Mouse (Mus musculus): ENCODE data around the gene Ddx39.
A peak's percentile ranks its signal among the peaks of the same experiment; 100 is the strongest.

GRCm38 (mm10) chr8:83737852-83738562, 23.0 kb downstream of the Ddx39 start:
- TF ChIP-seq CTCF (IDR thresholded peaks at IDR 0.05): no peak
- TF ChIP-seq POLR2A (IDR thresholded peaks at IDR 0.05; ENCODE audit: insufficient read depth, low read depth, low read length): 0 out of 2 replicates have a peak, but pooled peaks have one; percentile 25
- 0 out of 2 replicates have a peak, but pooled peaks have one; percentile 17 for TF ChIP-seq EP300 (IDR thresholded peaks at IDR 0.05; ENCODE audit: insufficient read depth, low read depth, low read length)
